Mouse (Mus musculus): ENCODE measurements around the gene Cep55. TPM values are rescaled to one million over a fixed set of nuclear protein-coding genes. Genes with fewer than 3 reads are reported as not detected.

Cep55 gene
- polyA plus RNA-seq, 1 experiment, result 0.94 TPM

DNA sequence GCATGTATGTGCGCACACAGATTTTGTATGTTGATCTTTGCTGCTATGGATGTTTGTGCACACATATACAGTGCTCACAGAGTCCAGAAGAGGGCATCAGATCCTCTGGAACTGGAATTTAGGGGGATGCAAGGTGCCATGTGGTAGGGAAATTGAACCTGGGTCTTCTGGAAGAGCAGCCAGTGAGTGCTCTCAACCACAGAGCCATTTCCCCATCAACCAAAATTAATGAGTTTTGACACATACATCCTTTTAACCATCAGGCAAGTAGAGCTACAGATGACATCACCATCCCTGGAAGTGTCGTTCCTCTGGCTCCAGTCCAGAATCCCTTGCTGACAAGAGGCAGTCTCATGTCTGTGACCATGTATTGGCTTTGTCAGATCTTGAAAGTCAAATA is 21.4 kb downstream of the Cep55 start:
- WGBS, result 89% methylated on average over 2 of the region's 2 CpGs
- Histone ChIP-seq H3K36me3 (ENCODE audit: control insufficient read depth, insufficient read depth, low read length) (no peaks in the 10 kb centered on the region), H3K27ac (ENCODE audit: insufficient read depth, low read length) (no peak overlapping the region), H3K27me3 (ENCODE audit: control insufficient read depth, insufficient read depth, low read length) (no peaks in the 10 kb centered on the region), H3K4me3 (ENCODE audit: extremely low read depth, insufficient read depth, insufficient read length) (no peak overlapping the region), H3K4me1 (ENCODE audit: control insufficient read depth, insufficient read depth, insufficient read length) (no peaks in the 10 kb centered on the region)
- no peak for DNase-seq (ENCODE audit: low read depth in 1 of 2, low spot score in 2 of 2)
- no peak for TF ChIP-seq POLR2A (IDR thresholded peaks at IDR 0.05; ENCODE audit: low read depth, low read length)
- TF ChIP-seq CTCF (IDR thresholded peaks at IDR 0.05; ENCODE audit: extremely low read depth, insufficient read depth, insufficient read length, insufficient replicate concordance), result no peak

- no peak for TF ChIP-seq POLR2A (IDR thresholded peaks at IDR 0.05; ENCODE audit: low read depth, low read length)
- no peak for TF ChIP-seq CTCF (IDR thresholded peaks at IDR 0.05; ENCODE audit: extremely low read depth, insufficient read depth, insufficient read length, insufficient replicate concordance)
- no peaks in the 10 kb centered on the region for H3K4me1 ChIP-seq (ENCODE audit: control insufficient read depth, insufficient read depth, insufficient read length)
- no peaks in the 10 kb centered on the region for H3K27me3 ChIP-seq (ENCODE audit: control insufficient read depth, insufficient read depth, low read length)
- no peak overlapping the region for H3K27ac ChIP-seq (ENCODE audit: insufficient read depth, low read length)
- no peak overlapping the region for H3K4me3 ChIP-seq (ENCODE audit: extremely low read depth, insufficient read depth, insufficient read length)
- 79% methylated on average over 3 of the region's 3 CpGs for WGBS
- DNase-seq (ENCODE audit: low read depth in 1 of 2, low spot score in 2 of 2), result no peak
- H3K36me3 ChIP-seq (ENCODE audit: control insufficient read depth, insufficient read depth, low read length), result no peaks in the 10 kb centered on the region
Measured at GRCm38 (mm10) chr19:38077851-38078540, 23.2 kb downstream of the Cep55 start.

DNA sequence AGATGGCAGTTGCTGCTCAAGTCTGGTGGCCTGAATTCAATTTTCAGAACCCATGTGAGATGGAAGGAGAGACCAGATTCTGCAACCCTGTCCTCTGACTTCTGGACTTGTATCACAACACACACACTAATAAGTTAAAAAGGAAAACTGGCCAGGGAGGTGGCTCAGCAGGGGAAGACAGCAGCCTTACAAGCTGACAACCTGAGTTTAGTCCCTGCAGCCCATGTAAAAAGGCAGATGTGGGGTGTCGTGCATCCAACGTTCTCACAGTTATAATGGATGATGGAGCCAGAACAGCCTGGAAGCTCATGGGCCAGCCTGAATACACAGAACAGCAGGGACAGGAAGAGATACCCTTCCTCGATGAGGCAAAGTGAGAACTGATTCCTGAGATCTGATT is 26.6 kb downstream of the Cep55 start:
- H3K36me3 ChIP-seq (ENCODE audit: control insufficient read depth, insufficient read depth, low read length), result no peaks in the 10 kb centered on the region
- 70% methylated on average over 3 of the region's 3 CpGs for WGBS
- no peak for TF ChIP-seq POLR2A (IDR thresholded peaks at IDR 0.05; ENCODE audit: low read depth, low read length)
- no peak for TF ChIP-seq CTCF (IDR thresholded peaks at IDR 0.05; ENCODE audit: extremely low read depth, insufficient read depth, insufficient read length, insufficient replicate concordance)
- H3K4me3 ChIP-seq (ENCODE audit: extremely low read depth, insufficient read depth, insufficient read length), result no peak overlapping the region
- no peak for DNase-seq (ENCODE audit: low read depth in 1 of 2, low spot score in 2 of 2)
- no peaks in the 10 kb centered on the region for H3K4me1 ChIP-seq (ENCODE audit: control insufficient read depth, insufficient read depth, insufficient read length)
- H3K27ac ChIP-seq (ENCODE audit: insufficient read depth, low read length), result no peak overlapping the region
- no peaks in the 10 kb centered on the region for H3K27me3 ChIP-seq (ENCODE audit: control insufficient read depth, insufficient read depth, low read length)

DNA sequence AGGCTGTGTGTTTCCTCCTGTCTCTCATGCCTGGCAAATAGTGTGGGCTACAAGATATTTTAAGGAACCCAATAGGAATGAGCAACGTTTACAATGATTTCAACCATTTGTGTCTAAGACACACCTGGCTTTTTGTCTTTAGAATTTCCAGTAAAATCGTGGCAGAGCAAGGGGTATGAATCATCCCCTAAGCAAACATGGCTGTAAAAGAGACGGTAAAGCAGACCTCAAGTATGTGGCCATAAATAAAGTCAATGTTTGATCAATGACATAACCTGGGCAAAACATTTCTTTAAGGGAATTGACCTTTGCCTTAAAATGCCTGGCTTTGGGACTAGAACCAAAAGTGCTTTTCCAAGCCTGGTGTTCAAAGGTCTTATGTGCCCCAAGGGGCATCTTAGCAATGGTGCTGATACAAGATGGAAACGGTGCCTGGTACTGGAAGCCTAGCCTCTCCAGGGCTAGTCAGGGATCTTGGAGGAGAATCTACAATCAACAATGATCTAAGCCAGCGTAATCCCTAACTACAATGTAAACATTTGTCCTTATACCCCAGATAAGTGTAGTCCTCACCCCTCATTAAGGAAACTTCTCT is 28.2 kb downstream of the Cep55 start:
- TF ChIP-seq POLR2A (IDR thresholded peaks at IDR 0.05; ENCODE audit: low read depth, low read length) (no peak), CTCF (IDR thresholded peaks at IDR 0.05; ENCODE audit: extremely low read depth, insufficient read depth, insufficient read length, insufficient replicate concordance) (no peak)
- no peaks in the 10 kb centered on the region for H3K36me3 ChIP-seq (ENCODE audit: control insufficient read depth, insufficient read depth, low read length)
- H3K27me3 ChIP-seq (ENCODE audit: control insufficient read depth, insufficient read depth, low read length), result no peaks in the 10 kb centered on the region
- DNase-seq (ENCODE audit: low read depth in 1 of 2, low spot score in 2 of 2), result no peak
- no peaks in the 10 kb centered on the region for H3K4me1 ChIP-seq (ENCODE audit: control insufficient read depth, insufficient read depth, insufficient read length)
- no peak overlapping the region for H3K27ac ChIP-seq (ENCODE audit: insufficient read depth, low read length)
- no peak overlapping the region for H3K4me3 ChIP-seq (ENCODE audit: extremely low read depth, insufficient read depth, insufficient read length)
- 69% methylated on average over 5 of the region's 5 CpGs for WGBS

DNA sequence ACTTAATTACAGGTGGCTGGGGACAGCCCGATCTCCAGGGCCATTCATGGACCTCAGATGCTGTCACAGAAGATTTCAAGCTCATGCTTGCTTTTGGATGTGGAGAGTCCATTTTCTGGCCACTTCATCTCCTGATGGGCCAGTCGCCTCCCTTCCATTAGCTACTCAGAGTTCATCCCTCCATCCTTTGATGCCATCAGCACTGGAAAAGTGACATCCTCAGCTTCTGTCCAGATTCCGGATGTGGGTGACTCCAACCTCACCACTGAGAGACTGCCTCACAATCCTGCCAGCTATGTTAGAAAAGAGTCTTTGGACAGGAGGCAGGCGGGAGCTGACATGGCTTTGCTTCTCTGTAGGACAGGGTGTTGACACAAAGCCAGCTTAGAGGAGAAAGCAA is 31.0 kb downstream of the Cep55 start:
- TF ChIP-seq POLR2A (IDR thresholded peaks at IDR 0.05; ENCODE audit: low read depth, low read length) (no peak), CTCF (IDR thresholded peaks at IDR 0.05; ENCODE audit: extremely low read depth, insufficient read depth, insufficient read length, insufficient replicate concordance) (no peak)
- no peak overlapping the region for H3K4me3 ChIP-seq (ENCODE audit: extremely low read depth, insufficient read depth, insufficient read length)
- no peaks in the 10 kb centered on the region for H3K36me3 ChIP-seq (ENCODE audit: control insufficient read depth, insufficient read depth, low read length)
- H3K4me1 ChIP-seq (ENCODE audit: control insufficient read depth, insufficient read depth, insufficient read length), result no peaks in the 10 kb centered on the region
- H3K27me3 ChIP-seq (ENCODE audit: control insufficient read depth, insufficient read depth, low read length), result no peaks in the 10 kb centered on the region
- DNase-seq (ENCODE audit: low read depth in 1 of 2, low spot score in 2 of 2), result no peak
- 80% methylated on average over 4 of the region's 4 CpGs for WGBS
- H3K27ac ChIP-seq (ENCODE audit: insufficient read depth, low read length), result no peak overlapping the region

DNA sequence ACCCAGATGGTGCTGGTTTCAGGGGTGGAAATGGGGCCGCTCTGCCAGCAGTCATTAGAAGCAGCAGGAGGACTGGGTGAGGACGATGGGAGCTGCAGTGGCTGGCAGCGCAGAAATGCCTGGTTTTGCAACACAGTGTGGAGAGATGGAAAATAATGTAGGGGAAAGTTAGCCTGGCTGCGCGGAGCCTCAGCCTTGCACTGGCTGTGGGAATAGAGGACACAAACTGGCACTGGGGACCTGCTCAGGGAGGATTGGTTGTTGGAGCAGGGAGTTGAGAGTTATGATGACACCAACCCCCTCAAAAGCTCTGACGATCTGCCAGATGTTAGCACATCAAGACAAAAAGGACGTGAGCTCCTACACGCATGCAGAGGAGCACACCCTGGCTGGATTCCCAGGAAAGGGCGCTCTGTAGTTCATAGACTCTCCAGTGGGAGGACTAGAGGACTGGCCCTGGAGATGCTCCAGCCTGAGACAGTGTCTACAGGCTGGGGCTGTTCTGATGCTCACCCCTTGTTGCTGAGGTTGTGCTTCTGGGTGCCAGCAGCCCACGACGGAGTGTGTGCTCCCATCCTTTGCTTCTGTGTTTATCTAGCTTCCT is 32.2 kb downstream of the Cep55 start:
- Histone ChIP-seq H3K4me3 (ENCODE audit: extremely low read depth, insufficient read depth, insufficient read length) (no peak overlapping the region), H3K4me1 (ENCODE audit: control insufficient read depth, insufficient read depth, insufficient read length) (no peaks in the 10 kb centered on the region; the same call in 1 of the 2 replicates), H3K36me3 (ENCODE audit: control insufficient read depth, insufficient read depth, low read length) (no peaks in the 10 kb centered on the region), H3K27ac (ENCODE audit: insufficient read depth, low read length) (no peak overlapping the region), H3K27me3 (ENCODE audit: control insufficient read depth, insufficient read depth, low read length) (no peaks in the 10 kb centered on the region)
- 70% methylated on average over 11 of the region's 11 CpGs for WGBS
- no peak for DNase-seq (ENCODE audit: low read depth in 1 of 2, low spot score in 2 of 2)
- TF ChIP-seq CTCF (IDR thresholded peaks at IDR 0.05; ENCODE audit: extremely low read depth, insufficient read depth, insufficient read length, insufficient replicate concordance) (no peak), POLR2A (IDR thresholded peaks at IDR 0.05; ENCODE audit: low read depth, low read length) (no peak)

DNA sequence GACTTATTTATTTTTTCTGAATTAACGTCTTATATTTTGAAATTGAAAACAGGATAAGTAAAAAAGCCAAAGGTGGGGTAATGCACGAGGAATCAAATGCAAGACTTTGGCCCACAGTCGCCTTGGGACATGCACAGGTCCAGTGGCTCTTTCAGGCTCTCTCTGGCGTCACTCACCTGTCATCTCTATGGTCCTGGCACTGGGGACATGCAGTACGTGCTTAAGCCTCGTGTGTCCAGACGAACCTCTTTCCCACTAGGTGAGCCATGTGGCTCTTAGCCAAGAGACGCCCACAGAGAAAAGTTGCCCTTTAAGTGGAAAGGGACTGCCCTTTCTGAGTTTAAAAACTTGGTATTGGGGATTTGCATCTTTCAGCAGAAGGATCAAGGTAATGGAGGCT is 34.5 kb downstream of the Cep55 start:
- WGBS, result 84% methylated on average over 8 of the region's 8 CpGs
- Histone ChIP-seq H3K27me3 (ENCODE audit: control insufficient read depth, insufficient read depth, low read length) (no peaks in the 10 kb centered on the region), H3K27ac (ENCODE audit: insufficient read depth, low read length) (no peak overlapping the region), H3K36me3 (ENCODE audit: control insufficient read depth, insufficient read depth, low read length) (no peaks in the 10 kb centered on the region), H3K4me1 (ENCODE audit: control insufficient read depth, insufficient read depth, insufficient read length) (no peaks in the 10 kb centered on the region; the same call in 1 of the 2 replicates), H3K4me3 (ENCODE audit: extremely low read depth, insufficient read depth, insufficient read length) (no peak overlapping the region)
- DNase-seq (ENCODE audit: low read depth in 1 of 2, low spot score in 2 of 2), result no peak
- TF ChIP-seq POLR2A (IDR thresholded peaks at IDR 0.05; ENCODE audit: low read depth, low read length) (no peak), CTCF (IDR thresholded peaks at IDR 0.05; ENCODE audit: extremely low read depth, insufficient read depth, insufficient read length, insufficient replicate concordance) (no peak)
